Mouse (Mus musculus): ENCODE data around the gene Bricd5. TPM values are rescaled to one million over a fixed set of nuclear protein-coding genes. Genes with fewer than 3 reads are reported as not detected.
"Not testable (repeated sequence)": the region's sequence is repeated elsewhere in the genome, so short reads cannot be mapped to it uniquely, and the experiment has no call there.

Gene Bricd5
- polyA plus RNA-seq (2016; fragmentation: Nextera tagmentation; extraction: Ambion mirVana), result 0.28 TPM in 2 replicates

GRCm38 (mm10) chr17:24473612-24474275 lies at the start of gene Bricd5:
Gene Bricd5, plus strand, starts transcription at chr17:24473884.
- Histone ChIP-seq H3K9me3 (no peaks in the 10 kb centered on the region), H3K4me2 (replicated peaks) (peak within 1 kb of the TSS; percentile 100), H3K27ac (no peak within 1 kb of the TSS), H3K36me3 (peaks cover 38% of the 10 kb centered on the region), H3K4me1 (peaks cover 45% of the 10 kb centered on the region), H3K27me3 (replicated peaks) (no peaks in the 10 kb centered on the region), H3K4me3 (no peak within 1 kb of the TSS), H3K9ac (no peak within 1 kb of the TSS)
- 73% methylated on average over 6 of the region's 6 CpGs for WGBS
- ATAC-seq (ENCODE audit: low FRiP score, low read depth), result no peak

GRCm38 (mm10) chr17:24424489-24424888 lies 49.2 kb upstream of the Bricd5 start:
- no peak overlapping the region for H3K4me3 ChIP-seq
- H3K4me2 ChIP-seq (replicated peaks), result no peak overlapping the region
- H3K4me1 ChIP-seq, result peaks cover 6% of the 10 kb centered on the region
- no peaks in the 10 kb centered on the region for H3K9me3 ChIP-seq
- H3K36me3 ChIP-seq, result peaks cover 55% of the 10 kb centered on the region
- H3K27ac ChIP-seq, result no peak overlapping the region
- ATAC-seq (ENCODE audit: low FRiP score, low read depth), result no peak
- WGBS, result 93% methylated on average over 5 of the region's 5 CpGs
- H3K27me3 ChIP-seq (replicated peaks), result no peaks in the 10 kb centered on the region
- H3K9ac ChIP-seq, result no peak overlapping the region

GRCm38 (mm10) chr17:24425326-24425725 lies 48.4 kb upstream of the Bricd5 start:
- H3K36me3 ChIP-seq, result peaks cover 47% of the 10 kb centered on the region
- not testable (repeated sequence) for H3K9me3 ChIP-seq; H3K4me2 ChIP-seq (replicated peaks); H3K9ac ChIP-seq; H3K27ac ChIP-seq; H3K27me3 ChIP-seq (replicated peaks); H3K4me3 ChIP-seq; ATAC-seq (ENCODE audit: low FRiP score, low read depth); H3K4me1 ChIP-seq
- 92% methylated on average over 6 of the region's 8 CpGs for WGBS

GRCm38 (mm10) chr17:24425905-24426304 lies 47.8 kb upstream of the Bricd5 start:
- H3K27ac ChIP-seq, result no peak overlapping the region
- no peaks in the 10 kb centered on the region for H3K9me3 ChIP-seq
- WGBS, result 88% methylated on average over 7 of the region's 7 CpGs
- ATAC-seq (ENCODE audit: low FRiP score, low read depth), result no peak
- peak overlapping the region; percentile 73; the same call in 1 of the 2 replicates for H3K4me2 ChIP-seq (replicated peaks)
- H3K4me1 ChIP-seq, result peaks cover 6% of the 10 kb centered on the region
- H3K9ac ChIP-seq, result no peak overlapping the region
- H3K27me3 ChIP-seq (replicated peaks), result no peaks in the 10 kb centered on the region
- H3K4me3 ChIP-seq, result no peak overlapping the region
- H3K36me3 ChIP-seq, result peaks cover 41% of the 10 kb centered on the region

GRCm38 (mm10) chr17:24426471-24427169 lies 47.1 kb upstream of the Bricd5 start, which contains the start of gene Eci1:
Gene Eci1, plus strand, starts transcription at chr17:24426641.
- no peaks in the 10 kb centered on the region for H3K27me3 ChIP-seq (replicated peaks)
- ATAC-seq (ENCODE audit: low FRiP score, low read depth), result peak; percentile 96
- H3K9me3 ChIP-seq, result no peaks in the 10 kb centered on the region
- peaks cover 34% of the 10 kb centered on the region for H3K36me3 ChIP-seq
- peak within 1 kb of the TSS; percentile 73 for H3K4me2 ChIP-seq (replicated peaks)
- WGBS, result under 1% methylated on average over 48 of the region's 48 CpGs
- H3K9ac ChIP-seq, result peak within 1 kb of the TSS; percentile 82
- peak within 1 kb of the TSS; percentile 89 for H3K27ac ChIP-seq
- peak within 1 kb of the TSS; percentile 78 for H3K4me3 ChIP-seq
- peaks cover 6% of the 10 kb centered on the region for H3K4me1 ChIP-seq

DNA sequence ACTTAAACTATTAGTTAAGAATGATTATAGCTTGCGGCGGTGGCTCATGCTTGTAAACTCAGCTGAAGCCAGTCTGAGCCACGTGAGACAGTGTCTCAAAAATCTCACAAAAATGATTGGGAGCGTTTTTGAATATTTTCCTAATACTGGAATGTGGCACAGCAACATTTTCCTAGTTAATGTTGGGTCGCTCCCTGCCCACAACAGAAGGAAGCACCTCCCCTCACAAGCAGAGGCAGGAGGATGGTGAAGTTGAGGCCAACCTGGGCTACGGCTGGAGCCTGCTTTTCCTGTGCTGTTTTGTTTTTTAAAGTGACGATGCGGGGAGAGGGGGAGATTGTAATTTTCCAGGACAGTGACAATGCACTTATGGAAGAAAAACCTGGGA lies 46.5 kb upstream of the Bricd5 start:
- WGBS, result 8% methylated on average over 8 of the region's 8 CpGs
- Histone ChIP-seq H3K27ac (no peak overlapping the region), H3K27me3 (replicated peaks) (no peaks in the 10 kb centered on the region), H3K4me3 (peak overlapping the region; percentile 78), H3K9me3 (no peaks in the 10 kb centered on the region), H3K9ac (peak overlapping the region; percentile 82), H3K4me1 (peaks cover 6% of the 10 kb centered on the region), H3K36me3 (peaks cover 28% of the 10 kb centered on the region), H3K4me2 (replicated peaks) (peak overlapping the region; percentile 73)
- 0 out of 2 replicates have a peak, but pooled peaks have one; percentile 2 for ATAC-seq (ENCODE audit: low FRiP score, low read depth)

DNA sequence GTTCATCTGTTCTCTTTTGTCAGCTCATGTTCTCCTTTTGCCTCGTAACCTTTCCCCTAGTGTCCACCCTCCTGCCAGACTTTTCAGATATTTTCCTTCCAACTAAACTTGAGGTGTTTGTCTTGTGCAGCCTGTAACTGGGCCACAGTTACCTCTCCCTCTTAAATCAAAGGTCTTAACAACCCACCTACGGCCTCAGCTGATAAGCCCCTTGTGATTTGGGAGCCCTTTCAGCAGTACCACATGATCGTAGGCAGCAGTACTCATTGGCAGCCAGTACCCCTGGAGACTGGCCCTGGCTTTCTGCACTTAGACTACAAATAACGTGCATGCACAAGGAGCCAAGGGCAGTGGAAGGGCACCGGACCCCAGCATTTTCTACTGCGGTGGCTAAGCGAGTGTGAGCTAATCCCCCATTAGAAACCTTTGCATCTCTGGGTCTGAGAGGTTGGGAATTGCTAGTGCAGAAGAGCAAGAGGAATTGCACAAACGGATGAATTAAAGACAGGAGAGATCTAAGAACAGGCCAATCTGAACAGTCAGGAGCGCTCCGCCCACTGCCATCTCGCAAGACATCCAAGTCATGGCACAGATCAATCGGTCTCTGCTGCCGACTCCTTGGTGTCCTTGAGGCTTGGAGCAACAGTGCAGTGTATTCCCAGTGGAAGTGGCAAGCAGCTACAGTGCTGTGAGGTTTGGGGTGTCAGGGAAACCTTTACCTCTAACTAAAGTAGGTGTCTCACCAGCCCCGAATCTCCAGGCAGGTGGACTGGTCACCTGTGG lies 44.3 kb upstream of the Bricd5 start:
- ATAC-seq (ENCODE audit: low FRiP score, low read depth), result no peak
- Histone ChIP-seq H3K9me3 (no peaks in the 10 kb centered on the region), H3K4me2 (replicated peaks) (no peak overlapping the region), H3K36me3 (peaks cover 16% of the 10 kb centered on the region), H3K27ac (no peak overlapping the region), H3K4me3 (no peak overlapping the region), H3K4me1 (peaks cover 6% of the 10 kb centered on the region), H3K27me3 (replicated peaks) (no peaks in the 10 kb centered on the region), H3K9ac (no peak overlapping the region)
- 90% methylated on average over 14 of the region's 14 CpGs for WGBS

DNA sequence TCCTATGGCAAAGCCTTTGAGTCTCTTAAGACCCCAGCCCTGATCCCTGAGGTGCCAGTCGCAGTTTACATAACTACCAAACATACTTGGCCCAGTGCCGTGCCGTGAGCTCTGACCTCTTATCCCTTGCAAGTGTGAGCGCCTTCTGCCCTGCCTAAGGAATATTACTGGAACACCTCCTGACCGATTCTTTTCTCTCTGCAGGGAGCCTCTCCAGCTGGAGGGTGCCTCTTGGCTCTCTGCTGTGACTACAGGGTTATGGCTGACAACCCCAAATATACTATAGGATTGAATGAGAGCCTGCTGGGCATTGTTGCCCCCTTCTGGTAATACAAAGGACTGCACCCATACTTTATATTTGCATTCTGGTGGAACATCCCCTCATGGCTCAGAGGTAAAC lies 36.7 kb upstream of the Bricd5 start:
- Histone ChIP-seq H3K4me2 (replicated peaks) (no peak overlapping the region), H3K4me3 (no peak overlapping the region), H3K36me3 (peaks cover 68% of the 10 kb centered on the region), H3K27me3 (replicated peaks) (no peaks in the 10 kb centered on the region), H3K27ac (no peak overlapping the region), H3K4me1 (no peaks in the 10 kb centered on the region), H3K9me3 (no peaks in the 10 kb centered on the region), H3K9ac (no peak overlapping the region)
- WGBS, result 69% methylated on average over 5 of the region's 5 CpGs
- no peak for ATAC-seq (ENCODE audit: low FRiP score, low read depth)

GRCm38 (mm10) chr17:24440377-24440776 lies 33.3 kb upstream of the Bricd5 start:
- no peak for ATAC-seq (ENCODE audit: low FRiP score, low read depth)
- Histone ChIP-seq H3K36me3 (peaks cover 89% of the 10 kb centered on the region), H3K9ac (no peak overlapping the region), H3K4me2 (replicated peaks) (no peak overlapping the region), H3K27me3 (replicated peaks) (no peaks in the 10 kb centered on the region), H3K4me3 (no peak overlapping the region), H3K27ac (no peak overlapping the region), H3K9me3 (no peaks in the 10 kb centered on the region), H3K4me1 (no peaks in the 10 kb centered on the region)
- WGBS, result 92% methylated on average over 8 of the region's 8 CpGs

DNA sequence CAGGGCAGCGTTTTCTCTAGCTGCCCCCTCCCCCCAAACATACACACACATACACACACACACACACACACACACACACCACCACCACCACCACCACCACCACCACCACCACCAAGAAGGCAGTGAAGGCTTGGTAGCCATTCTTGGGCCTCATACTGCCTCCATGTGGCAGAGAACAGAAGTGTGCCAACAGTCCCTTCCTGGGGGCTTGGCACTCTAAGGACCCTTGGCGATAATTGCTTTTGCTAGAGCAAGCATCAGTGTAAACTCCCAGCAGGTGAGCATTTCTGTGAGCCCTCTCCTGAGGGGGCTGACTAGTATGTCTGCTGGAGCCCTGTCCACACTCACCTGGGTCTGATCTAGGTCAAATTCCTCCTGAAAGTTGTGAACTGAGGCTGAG lies 32.5 kb upstream of the Bricd5 start:
- 32% methylated on average over 2 of the region's 2 CpGs for WGBS
- H3K4me1 ChIP-seq, result no peaks in the 10 kb centered on the region
- H3K4me2 ChIP-seq (replicated peaks), result no peak overlapping the region
- H3K27ac ChIP-seq, result no peak overlapping the region
- H3K9me3 ChIP-seq, result no peaks in the 10 kb centered on the region
- no peak for ATAC-seq (ENCODE audit: low FRiP score, low read depth)
- no peak overlapping the region for H3K4me3 ChIP-seq
- no peaks in the 10 kb centered on the region for H3K27me3 ChIP-seq (replicated peaks)
- no peak overlapping the region for H3K9ac ChIP-seq
- H3K36me3 ChIP-seq, result peaks cover 89% of the 10 kb centered on the region

DNA sequence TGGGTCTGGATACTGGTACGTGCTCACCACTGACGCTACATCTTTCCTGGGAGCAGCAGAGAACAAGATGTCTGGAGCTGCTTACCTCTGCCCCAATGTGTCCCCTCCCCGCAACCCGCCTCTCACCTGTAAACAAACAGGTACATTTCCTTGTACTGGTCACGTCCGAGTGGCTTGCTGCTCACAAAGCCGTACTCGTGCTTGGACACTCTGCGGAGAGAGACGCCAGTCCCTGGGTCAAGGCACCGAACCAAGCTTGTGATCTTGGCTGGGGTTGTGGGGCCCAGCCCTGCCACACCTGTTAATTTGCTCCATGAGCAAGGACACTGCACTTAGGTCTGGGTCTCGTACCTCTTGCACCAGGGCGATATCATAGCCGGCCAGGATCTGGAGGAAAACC lies 31.6 kb upstream of the Bricd5 start:
- WGBS, result 90% methylated on average over 14 of the region's 14 CpGs
- Histone ChIP-seq H3K4me1 (no peaks in the 10 kb centered on the region), H3K9me3 (no peaks in the 10 kb centered on the region), H3K4me3 (no peak overlapping the region), H3K27me3 (replicated peaks) (no peaks in the 10 kb centered on the region), H3K4me2 (replicated peaks) (no peak overlapping the region), H3K27ac (no peak overlapping the region), H3K9ac (no peak overlapping the region), H3K36me3 (peaks cover 96% of the 10 kb centered on the region)
- ATAC-seq (ENCODE audit: low FRiP score, low read depth), result no peak

DNA sequence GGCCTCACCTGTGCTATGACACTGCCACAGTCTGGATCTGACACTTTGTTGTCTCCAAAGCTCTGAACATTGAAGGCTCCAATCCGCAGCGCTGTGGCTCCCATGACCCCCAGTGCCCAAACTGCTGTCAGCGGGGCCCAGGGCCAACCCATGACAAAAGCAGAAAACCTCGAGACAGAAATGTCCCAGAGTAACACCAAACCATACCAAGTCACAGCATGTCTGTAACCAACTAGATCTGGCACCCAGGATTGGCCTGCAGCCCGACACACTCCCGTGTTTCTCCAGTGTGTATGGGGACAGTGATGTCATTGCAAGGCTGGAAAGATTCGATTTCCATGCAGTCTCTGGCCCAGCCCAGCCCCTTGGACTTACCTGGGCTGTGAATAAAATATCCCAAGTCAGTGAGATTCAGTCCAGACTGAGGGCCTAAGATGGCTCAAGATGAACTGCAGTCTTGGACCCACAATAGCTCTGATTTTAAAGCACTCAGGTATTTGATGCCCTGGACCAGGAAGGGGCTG lies 31.0 kb upstream of the Bricd5 start, which contains the start of gene Dnase1l2:
Gene Dnase1l2 (minus strand): TSS at position 474 of the 524 bp plus-strand sequence.
- H3K27ac ChIP-seq, result no peak within 1 kb of the TSS
- H3K4me3 ChIP-seq, result no peak within 1 kb of the TSS
- no peak within 1 kb of the TSS for H3K9ac ChIP-seq
- no peaks in the 10 kb centered on the region for H3K27me3 ChIP-seq (replicated peaks)
- no peaks in the 10 kb centered on the region for H3K4me1 ChIP-seq
- no peak for ATAC-seq (ENCODE audit: low FRiP score, low read depth)
- H3K4me2 ChIP-seq (replicated peaks), result no peak within 1 kb of the TSS
- 84% methylated on average over 7 of the region's 7 CpGs for WGBS
- no peaks in the 10 kb centered on the region for H3K9me3 ChIP-seq
- peaks cover 98% of the 10 kb centered on the region for H3K36me3 ChIP-seq

Data from neural tube, embryonic 12.5 days (tissue).